Mouse (Mus musculus): ENCODE data around the gene Icam2.

The Icam2 gene

DNA sequence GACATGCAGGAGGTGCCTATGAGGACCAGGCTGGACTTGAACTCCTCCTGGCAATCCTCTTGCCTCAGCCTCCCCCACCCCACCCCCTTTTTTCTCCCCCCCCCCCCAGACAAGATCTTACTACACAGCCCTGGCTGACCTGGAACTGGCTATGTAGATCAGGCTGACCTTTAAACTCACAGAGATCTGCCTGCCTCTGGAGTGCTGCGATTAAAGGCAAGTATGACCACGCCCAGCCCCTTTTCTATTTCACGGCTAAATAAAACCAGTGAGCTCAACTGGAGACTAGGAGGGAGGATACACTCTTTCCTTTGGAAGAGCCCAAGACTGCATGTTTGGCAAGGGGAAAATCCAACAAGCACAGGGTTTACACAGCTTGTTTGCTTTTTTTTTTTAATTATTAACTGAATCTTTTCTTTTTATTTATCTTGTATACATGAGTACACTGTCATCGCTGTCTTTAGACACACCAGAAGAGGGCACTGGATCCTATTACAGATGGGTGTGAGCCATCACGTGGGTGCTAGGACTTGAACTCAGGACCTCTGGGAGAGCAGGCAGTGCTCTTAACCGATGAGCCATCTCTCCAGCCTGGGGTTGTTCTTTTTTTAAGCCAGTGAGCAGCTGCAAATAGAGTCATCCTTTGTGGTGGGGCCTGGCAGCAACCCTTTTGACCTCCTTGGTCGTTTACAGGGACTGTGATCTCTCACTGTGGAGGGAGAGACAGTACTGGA is 4.9 kb upstream of the Icam2 start:
- no peak for DNase-seq (ENCODE audit: extremely low read depth, insufficient read length, low spot score)

DNA sequence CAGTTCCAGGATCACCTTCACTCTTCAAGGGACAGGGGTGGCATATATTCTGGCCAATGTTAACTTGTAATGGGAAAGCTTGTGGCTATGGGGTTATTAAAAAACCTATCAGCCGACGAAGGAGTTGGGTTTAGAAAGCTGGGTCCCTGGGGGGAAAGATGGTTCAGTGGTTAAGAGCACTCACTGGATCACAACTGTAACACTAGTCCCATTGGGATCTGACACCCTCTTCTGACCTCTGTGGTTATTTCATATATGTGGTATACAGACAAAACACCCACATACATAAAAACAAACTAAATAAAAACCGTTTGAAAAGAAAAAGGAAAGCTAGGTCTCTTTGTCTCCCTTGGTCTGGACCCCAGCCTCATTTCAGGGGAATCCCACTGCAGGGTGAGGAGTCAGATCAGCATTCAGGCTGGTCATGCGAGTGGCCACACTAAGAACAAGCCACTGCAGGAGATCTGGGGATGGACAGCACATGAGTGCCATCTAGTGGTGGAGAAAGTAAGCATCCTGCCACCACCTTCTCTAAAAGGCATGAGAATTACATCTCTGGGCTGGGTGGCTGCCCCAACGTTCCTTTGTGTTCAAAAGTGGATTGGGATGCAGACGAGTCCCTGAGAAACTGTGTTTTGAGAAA is 3.8 kb upstream of the Icam2 start:
- DNase-seq (ENCODE audit: extremely low read depth, insufficient read length, low spot score) = peak; percentile 44

DNA sequence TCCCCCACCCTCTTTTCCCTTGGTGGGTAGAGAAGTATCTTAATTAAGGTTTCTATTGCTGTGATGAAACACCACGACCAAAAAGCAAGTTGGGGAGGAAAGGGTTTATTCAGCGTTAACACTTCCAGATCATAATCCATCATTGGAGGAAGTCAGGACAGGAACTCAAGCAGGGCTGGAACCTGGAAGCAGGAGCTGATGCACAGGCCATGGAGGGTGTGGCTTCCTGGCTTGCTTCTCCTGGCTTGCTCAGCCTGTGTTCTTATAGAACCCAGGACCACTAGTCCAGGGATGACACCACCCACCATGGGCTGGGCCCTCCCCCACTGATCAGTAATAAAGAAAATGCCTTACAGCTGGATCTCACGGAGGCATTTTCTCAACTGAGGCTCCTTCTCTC is 2.9 kb upstream of the Icam2 start:
- no peak for DNase-seq (ENCODE audit: extremely low read depth, insufficient read length, low spot score)

DNA sequence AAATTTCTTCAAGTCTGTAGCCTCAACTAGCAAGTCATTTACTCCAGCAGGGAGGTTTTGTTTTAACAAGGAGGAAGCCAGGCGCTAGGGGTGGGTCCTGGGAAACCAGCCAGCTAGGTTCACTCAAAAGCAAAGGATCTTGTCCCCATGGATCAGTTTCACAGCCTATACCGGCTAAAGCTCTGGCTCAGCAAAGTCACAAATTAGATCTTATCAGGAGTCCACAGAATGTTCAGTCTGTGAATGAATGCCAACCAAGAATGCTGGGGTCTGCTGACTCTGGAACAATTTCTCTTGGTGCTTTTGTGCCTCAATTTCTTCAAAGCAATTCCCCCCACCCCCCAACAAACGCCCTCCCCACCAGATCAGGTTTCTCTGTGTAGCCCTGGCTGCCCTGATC is 1.7 kb upstream of the Icam2 start:
- no peak for DNase-seq (ENCODE audit: extremely low read depth, insufficient read length, low spot score)

DNA sequence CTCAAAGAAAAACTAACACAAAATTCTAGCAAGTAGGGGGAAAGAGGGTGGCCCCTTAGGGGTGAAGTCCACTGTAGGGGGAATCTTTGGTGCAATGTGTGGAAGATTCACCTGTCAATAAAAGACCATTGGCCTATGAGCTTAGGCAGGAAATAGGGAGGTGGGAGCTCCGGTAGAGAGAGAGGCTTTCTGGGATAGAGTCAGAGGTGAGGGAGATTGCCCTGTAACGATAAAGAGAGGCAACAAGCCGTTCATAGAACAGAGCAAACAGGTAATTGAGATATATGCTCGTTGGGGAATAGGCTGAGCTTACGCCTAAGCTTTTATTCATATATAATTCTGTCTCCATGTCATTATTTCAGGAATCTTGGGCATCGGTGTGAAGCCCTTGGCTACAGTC is 855 bp downstream of the Icam2 start:
- DNase-seq (ENCODE audit: extremely low read depth, insufficient read length, low spot score) = no peak

DNA sequence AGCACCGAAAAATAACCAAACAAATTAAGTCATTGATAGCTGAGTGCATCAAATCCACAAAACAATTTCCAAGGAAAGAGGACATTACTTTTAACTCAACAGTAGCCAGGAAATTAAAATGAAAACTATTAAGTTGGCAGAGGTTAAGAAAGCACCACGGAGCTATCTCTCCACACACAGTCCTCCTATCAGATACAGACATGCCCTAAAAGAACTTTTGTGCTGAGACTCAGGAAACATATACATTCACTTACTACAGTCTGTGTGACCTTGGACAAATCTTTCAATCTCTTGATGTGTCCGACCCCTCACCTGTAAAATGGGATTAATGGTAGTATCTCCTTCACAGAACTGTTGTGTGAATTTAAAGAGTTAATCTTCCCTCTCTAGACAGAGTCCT is 1.5 kb downstream of the Icam2 start:
- no peak for DNase-seq (ENCODE audit: extremely low read depth, insufficient read length, low spot score)

DNA sequence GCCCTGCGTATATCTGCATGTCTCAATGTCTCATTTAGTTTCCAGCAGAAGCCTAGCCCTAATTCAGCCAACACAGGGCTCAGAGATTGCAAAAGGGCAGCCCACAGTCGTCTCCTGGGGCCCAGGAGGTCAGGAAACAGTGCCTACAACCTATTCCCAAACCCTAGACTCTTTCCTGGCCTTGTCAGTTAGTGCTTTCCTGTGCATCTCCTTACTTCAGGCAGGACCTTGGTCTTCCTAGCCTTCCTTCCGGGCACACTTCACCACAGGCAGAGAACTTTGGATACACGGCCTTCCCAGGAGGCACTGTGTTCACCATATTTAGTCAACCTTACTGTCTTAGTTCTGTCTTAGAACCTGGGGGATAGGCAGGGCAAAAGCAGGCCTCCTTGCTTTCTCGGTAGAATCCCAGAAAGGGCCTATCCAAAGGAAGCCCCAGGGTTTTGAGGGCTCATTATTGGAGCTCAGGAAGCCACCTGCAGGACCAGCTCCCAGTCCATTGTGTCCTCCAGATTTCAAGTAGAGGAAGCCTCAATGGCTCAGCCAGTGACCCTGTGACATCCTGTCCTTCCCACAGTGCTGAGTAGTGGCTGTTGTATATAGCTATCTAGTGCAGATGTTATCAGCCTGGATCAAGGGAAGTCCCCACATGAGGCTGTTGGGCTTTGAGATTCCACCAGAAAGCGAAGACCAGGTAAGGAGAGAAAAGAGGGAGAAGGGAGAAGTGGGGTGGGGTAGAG is 4.7 kb downstream of the Icam2 start:
- DNase-seq (ENCODE audit: extremely low read depth, insufficient read length, low spot score) = no peak

DNA sequence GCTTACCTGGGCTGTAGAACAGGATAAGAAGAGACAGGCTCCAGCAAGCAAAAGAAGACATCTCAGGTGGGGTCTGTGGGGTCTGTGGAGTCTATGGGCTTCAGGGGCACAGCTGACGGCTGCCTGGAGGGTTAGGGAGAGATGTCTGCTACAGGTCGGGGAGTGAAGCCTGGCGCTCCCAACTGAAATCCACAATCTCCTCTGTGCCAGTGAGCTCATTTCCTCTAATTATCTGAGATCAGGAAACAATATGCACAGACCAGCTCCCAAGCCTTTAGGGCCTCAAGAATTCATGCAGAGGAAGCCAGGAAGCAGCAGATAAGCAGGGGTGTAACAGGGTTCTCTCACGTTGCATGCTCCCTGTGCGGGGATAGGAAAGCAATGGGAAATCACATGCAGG is 5.5 kb downstream of the Icam2 start:
- no peak for DNase-seq (ENCODE audit: extremely low read depth, insufficient read length, low spot score)

DNA sequence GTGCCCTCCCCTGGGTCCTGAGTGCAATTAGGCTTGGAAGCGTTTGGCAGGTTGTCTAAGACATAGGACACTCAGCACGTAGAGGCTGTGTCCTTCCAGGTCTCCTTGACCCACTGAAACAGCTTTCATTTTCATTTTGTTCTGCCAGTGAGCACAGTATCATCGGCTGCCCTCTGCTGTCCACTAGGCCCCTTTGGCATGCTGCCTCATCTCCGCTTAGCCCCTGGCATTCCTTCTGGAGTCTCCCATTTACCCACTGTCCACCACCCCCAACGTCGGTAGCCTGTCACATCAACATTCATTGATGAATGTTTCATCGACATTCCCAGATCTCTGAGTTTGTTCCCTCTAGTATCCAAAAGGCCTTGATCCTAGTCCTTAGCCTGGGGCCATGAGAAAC is 6.0 kb downstream of the Icam2 start:
- no peak for DNase-seq (ENCODE audit: extremely low read depth, insufficient read length, low spot score)

DNA sequence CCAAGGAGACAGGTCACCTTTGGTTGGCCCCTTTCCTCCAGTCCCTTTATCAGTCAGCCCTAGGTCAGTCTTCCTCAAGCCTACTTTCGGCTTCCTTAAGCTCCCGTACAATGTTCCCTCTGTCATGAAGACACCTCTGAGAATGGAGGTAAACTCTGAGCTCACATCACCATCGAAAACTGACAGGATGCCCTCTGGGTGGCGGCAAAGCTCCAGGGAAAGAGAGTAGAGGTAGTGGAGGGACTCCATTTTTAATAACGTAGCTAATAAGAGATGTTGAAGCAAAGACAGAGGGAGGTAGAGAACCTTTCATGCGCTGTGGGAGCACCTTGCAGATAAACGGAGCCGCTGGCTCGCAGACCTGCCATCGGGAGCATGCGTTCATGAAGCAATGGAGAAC is 6.9 kb downstream of the Icam2 start:
- DNase-seq (ENCODE audit: extremely low read depth, insufficient read length, low spot score) = no peak

DNA sequence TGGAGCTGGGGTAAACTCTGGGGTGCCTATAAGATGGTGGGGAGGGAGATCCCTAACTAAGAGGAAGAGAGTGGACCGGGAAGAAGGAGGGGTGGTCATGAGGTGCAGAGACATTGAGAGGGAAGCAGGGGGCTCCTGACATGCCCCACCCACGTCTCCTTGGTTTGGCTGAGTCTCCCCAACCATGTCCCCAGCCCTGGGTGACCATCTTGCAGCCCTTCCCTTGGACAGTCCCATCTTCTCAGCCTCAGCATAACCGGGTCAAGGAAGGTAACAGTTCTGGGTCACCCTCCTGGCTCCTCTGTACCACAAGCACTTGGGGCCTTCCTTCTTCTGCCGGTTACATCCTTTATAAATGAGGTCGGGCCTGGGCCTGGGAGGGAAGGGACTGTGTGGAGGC is 12.9 kb downstream of the Icam2 start:
- DNase-seq (ENCODE audit: extremely low read depth, insufficient read length, low spot score) = no peak

DNA sequence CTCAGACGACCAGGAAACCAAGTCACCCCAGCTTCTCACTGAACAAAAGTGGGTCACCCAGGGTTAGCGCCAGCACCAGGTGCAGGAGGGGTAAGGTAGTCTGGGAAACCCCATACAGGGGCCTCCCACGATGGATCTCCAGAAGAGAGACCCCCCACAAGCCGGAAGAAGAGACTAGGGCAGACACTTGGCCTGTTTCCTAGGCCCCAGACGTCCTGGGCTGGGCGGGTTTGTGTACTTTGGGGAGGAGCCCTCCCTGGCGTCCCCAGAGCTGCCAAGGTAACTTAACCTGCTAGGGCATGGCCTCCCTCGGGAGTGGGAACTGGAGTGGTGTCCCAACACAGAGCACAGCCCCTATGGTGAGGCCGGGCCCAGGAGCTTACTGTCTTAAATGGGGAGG is 13.3 kb downstream of the Icam2 start:
- DNase-seq (ENCODE audit: extremely low read depth, insufficient read length, low spot score) = no peak

DNA sequence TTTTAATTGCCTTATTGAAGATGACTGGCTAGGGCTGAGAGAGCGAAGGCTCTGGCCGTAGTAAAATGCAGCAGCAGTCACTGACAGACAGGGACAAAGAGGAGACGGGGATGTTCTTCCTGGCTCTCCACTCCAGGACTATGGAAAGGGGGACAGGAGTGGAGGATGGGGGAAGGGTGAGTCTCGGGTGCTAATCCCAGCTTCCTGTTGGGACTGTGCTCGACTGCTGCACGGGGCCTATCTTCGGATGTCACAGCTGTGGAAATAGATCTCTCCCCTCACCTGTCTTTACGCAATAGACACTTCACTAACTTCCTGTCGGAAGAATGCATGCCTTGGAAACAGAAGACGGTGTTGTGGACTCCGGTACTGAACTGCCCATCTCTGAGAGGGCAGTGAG is 13.9 kb downstream of the Icam2 start:
- no peak for DNase-seq (ENCODE audit: extremely low read depth, insufficient read length, low spot score)

DNA sequence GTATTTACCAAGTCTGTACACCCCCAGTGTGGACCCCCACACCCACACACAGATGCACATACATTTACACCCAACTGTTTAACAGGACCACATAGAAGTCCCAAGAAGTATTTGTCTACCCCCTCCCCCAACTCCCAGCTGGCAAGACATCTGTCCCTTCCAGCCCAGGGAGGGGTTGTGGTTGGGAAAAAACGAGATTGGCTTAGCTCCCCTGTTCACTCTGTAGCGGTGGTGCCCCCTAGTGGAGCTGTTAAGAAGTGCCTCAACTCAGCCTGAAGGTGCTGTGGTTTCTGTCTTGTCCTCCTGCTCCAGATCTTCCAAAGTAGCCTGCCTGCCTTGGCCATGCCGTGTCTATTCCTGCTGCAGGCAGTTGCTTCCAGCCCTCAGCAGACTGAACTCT is 21.6 kb downstream of the Icam2 start:
- DNase-seq (ENCODE audit: extremely low read depth, insufficient read length, low spot score) = peak; percentile 26

DNA sequence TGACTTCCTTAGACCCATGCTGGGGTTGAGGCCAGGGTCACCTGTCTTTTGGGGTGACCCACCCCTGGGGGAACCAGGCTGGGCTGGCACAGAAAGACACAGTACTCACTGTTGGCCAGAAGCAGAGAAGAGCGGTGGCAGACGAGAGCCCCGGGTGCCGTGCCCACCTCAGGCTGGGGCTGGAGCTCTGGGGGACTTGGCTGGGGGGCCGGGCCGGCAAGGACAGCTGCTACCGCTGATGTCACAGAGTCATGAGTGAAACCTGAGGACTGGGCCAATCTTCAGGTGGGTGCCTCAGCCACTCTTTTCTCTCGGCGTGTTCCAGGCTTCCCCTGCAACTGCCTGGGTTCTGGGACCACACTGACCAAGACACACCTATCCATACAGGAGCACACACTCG is 22.5 kb downstream of the Icam2 start, which contains the start of gene Prr29:
TSS of gene Prr29 (plus strand) at position 107 of the 400 bp plus-strand sequence.
- DNase-seq (ENCODE audit: extremely low read depth, insufficient read length, low spot score) = no peak

DNA sequence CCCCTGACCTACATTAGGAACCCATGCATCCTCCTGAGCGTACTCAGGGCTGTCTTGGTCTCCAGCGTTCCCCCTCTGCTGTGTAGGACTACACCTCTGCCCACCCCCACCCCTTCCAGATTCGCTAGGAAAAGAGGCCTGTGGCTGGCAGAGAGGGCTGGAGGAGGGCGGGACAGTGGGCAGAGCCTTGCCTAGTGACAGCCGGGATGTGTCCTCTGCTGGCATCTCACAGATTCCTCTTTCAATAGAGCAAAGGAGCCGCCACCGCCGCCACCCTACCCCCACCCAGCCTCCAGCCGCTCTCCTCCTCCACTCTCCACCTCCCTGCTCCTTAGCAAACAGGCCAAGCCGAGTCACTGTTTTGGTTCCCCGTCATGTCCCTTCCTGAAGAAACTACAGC is 23.2 kb downstream of the Icam2 start:
- DNase-seq (ENCODE audit: extremely low read depth, insufficient read length, low spot score) = peak; percentile 26

DNA sequence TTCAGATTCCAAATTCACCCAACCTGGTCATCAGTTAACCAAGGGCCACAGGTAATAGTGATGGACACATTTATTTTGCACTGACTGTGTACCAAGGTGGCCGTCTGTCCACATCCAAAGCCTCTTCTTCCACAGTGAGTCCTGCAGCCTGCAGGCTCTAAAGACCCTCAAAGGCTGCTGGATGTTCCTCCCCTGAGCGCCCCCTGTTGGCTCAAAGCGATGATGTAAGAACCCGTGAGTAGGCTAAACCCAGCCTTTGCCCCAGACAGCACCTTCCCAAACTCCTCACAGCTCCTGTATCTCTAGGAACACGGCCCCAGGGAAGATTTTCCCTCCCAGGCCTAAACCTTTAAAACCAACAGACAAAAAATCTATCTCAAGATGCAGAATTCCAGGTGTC is 28.5 kb downstream of the Icam2 start:
- DNase-seq (ENCODE audit: extremely low read depth, insufficient read length, low spot score) = no peak

DNA sequence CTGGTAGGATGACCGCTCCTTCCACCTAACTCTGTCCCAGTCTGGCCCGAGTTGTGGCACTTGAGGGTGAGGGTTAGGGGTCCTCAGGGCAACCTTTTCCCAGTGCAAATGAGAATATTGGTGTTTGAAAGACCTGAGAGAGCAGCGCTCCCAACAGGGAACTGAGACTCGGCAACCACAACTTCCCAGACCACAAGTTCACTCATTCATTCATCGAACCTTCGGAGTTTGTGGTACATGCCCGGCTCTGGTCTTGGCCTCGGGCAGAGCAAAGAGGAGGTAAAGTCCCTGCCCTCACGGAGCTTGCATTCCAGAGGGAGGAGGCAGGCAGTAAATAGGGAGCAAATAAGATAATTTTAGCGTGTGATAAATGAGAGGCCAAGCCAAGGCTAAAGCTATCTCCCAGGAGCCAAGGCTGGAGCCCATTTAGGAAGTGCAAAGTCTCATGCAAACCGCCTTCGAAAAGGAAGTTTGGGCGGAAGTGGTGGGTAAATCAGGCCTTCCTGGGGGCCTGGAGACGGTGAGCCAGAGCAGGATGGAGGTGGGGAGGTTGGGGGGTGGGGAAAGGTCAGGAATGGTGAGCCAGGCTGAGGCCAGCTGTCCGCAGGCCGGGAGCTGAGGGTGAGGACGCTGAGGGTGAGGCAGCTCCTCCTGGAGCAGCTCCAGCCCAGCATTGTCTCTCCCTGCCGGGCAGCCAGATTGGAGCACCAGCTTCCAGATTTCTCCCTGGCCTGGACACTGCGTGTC is 32.3 kb downstream of the Icam2 start:
- no peak for DNase-seq (ENCODE audit: extremely low read depth, insufficient read length, low spot score)

DNA sequence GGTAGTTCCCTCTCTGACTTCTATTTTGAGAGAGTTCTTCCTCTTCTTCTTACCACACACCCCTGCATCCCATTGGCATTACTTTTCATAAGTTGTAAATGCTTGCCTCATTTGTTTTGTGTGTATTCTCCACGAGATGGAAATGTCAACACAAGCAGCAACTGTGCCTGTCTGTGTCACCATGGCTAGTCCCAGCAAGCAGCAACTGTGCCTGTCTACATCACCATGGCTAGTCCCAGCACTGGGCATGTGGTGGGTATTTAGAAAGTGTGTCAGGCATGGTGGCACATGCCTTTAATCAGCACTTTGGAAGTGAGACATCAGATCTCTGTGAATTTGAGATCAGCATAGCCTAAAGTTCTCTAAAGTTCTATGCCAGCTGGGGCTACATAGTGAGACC is 33.7 kb downstream of the Icam2 start:
- no peak for DNase-seq (ENCODE audit: extremely low read depth, insufficient read length, low spot score)

DNA sequence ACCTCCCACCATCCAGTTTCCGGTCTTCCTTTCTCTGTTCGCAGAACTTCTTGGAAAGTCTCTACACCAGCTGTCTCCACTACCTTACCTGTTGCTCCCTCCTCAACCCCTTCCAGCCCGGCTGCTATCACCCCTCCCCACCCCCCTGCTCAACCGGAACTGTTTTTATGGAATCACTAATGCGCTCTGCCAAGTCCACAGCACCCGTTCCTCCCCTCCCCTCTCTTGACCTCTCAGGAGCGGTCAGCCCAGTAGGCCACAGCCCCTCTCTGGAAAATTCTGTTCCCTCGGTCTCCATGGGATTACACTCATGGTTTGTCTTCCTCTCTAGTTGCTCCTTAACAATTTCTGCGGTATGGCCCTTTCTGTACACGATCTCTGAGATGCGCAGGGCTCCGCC is 34.7 kb downstream of the Icam2 start, which contains the start of gene Scn4a:
TSS of gene Scn4a (minus strand) at position 101 of the 400 bp plus-strand sequence.
- no peak for DNase-seq (ENCODE audit: extremely low read depth, insufficient read length, low spot score)

DNA sequence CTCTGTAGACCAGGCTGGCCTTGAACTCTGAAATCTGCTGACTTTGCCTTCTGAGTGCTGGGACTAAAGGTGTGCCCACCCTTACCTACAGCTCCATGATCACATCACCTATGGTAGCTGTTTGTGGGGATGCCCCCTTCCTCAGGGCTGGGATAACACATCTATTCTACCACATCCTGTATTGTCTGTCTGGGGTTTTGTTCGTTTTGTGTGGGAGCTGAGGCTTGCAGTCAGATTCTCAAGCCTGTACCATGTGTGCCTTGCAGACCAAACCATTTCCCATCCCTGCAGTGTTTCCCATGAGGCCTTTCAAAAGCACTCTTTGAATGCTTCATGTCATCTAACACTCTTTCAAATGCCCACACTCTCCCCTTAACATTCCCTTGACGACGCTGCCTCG is 35.9 kb downstream of the Icam2 start:
- no peak for DNase-seq (ENCODE audit: extremely low read depth, insufficient read length, low spot score)
